Mouse (Mus musculus): ENCODE results near the gene Zfp763. TPM values are rescaled to one million over a fixed set of nuclear protein-coding genes. Genes with fewer than 3 reads are reported as not detected.
"Not testable (repeated sequence)": the region's sequence is repeated elsewhere in the genome, so short reads cannot be mapped to it uniquely, and the experiment has no call there.

Gene Zfp763
- polyA plus RNA-seq (2014; fragmentation: Nextera tagmentation; extraction: Ambion mirVana): 22.9 and 25.9 TPM in 2 replicates

GRCm38 (mm10) chr17:33032900-33033891 is at the start of gene Zfp763:
TSS of gene Zfp763 (minus strand) at chr17:33033402.
- no peaks in the 10 kb centered on the region for H3K9me3 ChIP-seq (ENCODE audit: control insufficient read depth, low read length)
- H3K9ac ChIP-seq (ENCODE audit: low read length): peak within 1 kb of the TSS; percentile 79
- H3K36me3 ChIP-seq (ENCODE audit: control insufficient read depth, insufficient read depth, low read length): no peaks in the 10 kb centered on the region
- H3K27ac ChIP-seq (ENCODE audit: low read depth, low read length): peak within 1 kb of the TSS; percentile 74; the same call in 1 of the 2 replicates
- peaks cover 2% of the 10 kb centered on the region; the same call in 1 of the 2 replicates for H3K4me1 ChIP-seq (ENCODE audit: control insufficient read depth, insufficient read depth, low read length)
- H3K4me2 ChIP-seq (ENCODE audit: low read depth): peak within 1 kb of the TSS; percentile 49
- no peaks in the 10 kb centered on the region for H3K27me3 ChIP-seq (ENCODE audit: control insufficient read depth, insufficient read depth, low read length)
- ATAC-seq (ENCODE audit: insufficient read depth, low FRiP score, low TSS enrichment): peak; percentile 99
- 4% methylated on average over 27 of the region's 27 CpGs for WGBS
- DNase-seq (ENCODE audit: low spot score): peak; percentile 87
- H3K4me3 ChIP-seq (ENCODE audit: low read depth, low read length): peak within 1 kb of the TSS; percentile 79

- Histone ChIP-seq H3K9ac (ENCODE audit: low read length) (no peak within 1 kb of the TSS), H3K4me1 (ENCODE audit: control insufficient read depth, insufficient read depth, low read length) (no peaks in the 10 kb centered on the region), H3K36me3 (ENCODE audit: control insufficient read depth, insufficient read depth, low read length) (no peaks in the 10 kb centered on the region), H3K9me3 (ENCODE audit: control insufficient read depth, low read length) (no peaks in the 10 kb centered on the region), H3K27ac (ENCODE audit: low read depth, low read length) (no peak within 1 kb of the TSS), H3K27me3 (ENCODE audit: control insufficient read depth, insufficient read depth, low read length) (no peaks in the 10 kb centered on the region), H3K4me2 (ENCODE audit: low read depth) (no peak within 1 kb of the TSS), H3K4me3 (ENCODE audit: low read depth, low read length) (no peak within 1 kb of the TSS)
- ATAC-seq (ENCODE audit: insufficient read depth, low FRiP score, low TSS enrichment) (no peak), DNase-seq (ENCODE audit: low spot score) (no peak)
- 68% methylated on average over 1 of the region's 1 CpGs for WGBS
These were observed 34.8 kb upstream of the Zfp763 start, which contains the start of gene 4921501E09Rik for GRCm38 (mm10) chr17:33067958-33068357. TSS of gene 4921501E09Rik (minus strand) at chr17:33068058.

GRCm38 (mm10) chr17:33063001-33063400 is 29.8 kb upstream of the Zfp763 start:
- H3K4me2 ChIP-seq (ENCODE audit: low read depth): no peak overlapping the region
- DNase-seq (ENCODE audit: low spot score): no peak
- H3K9me3 ChIP-seq (ENCODE audit: control insufficient read depth, low read length): no peaks in the 10 kb centered on the region
- H3K9ac ChIP-seq (ENCODE audit: low read length): no peak overlapping the region
- 4% methylated on average over 1 of the region's 1 CpGs for WGBS
- H3K4me1 ChIP-seq (ENCODE audit: control insufficient read depth, insufficient read depth, low read length): no peaks in the 10 kb centered on the region
- H3K4me3 ChIP-seq (ENCODE audit: low read depth, low read length): no peak overlapping the region
- no peak for ATAC-seq (ENCODE audit: insufficient read depth, low FRiP score, low TSS enrichment)
- H3K36me3 ChIP-seq (ENCODE audit: control insufficient read depth, insufficient read depth, low read length): no peaks in the 10 kb centered on the region
- H3K27me3 ChIP-seq (ENCODE audit: control insufficient read depth, insufficient read depth, low read length): no peaks in the 10 kb centered on the region
- H3K27ac ChIP-seq (ENCODE audit: low read depth, low read length): no peak overlapping the region

- H3K27ac ChIP-seq (ENCODE audit: low read depth, low read length): no peak overlapping the region
- ATAC-seq (ENCODE audit: insufficient read depth, low FRiP score, low TSS enrichment) (no peak), DNase-seq (ENCODE audit: low spot score) (no peak)
- no peak overlapping the region for H3K9ac ChIP-seq (ENCODE audit: low read length)
- no peaks in the 10 kb centered on the region for H3K9me3 ChIP-seq (ENCODE audit: control insufficient read depth, low read length)
- H3K4me2 ChIP-seq (ENCODE audit: low read depth): no peak overlapping the region
- no peaks in the 10 kb centered on the region for H3K36me3 ChIP-seq (ENCODE audit: control insufficient read depth, insufficient read depth, low read length)
- 4% methylated on average over 1 of the region's 1 CpGs for WGBS
- H3K4me3 ChIP-seq (ENCODE audit: low read depth, low read length): no peak overlapping the region
- no peaks in the 10 kb centered on the region for H3K27me3 ChIP-seq (ENCODE audit: control insufficient read depth, insufficient read depth, low read length)
- no peaks in the 10 kb centered on the region for H3K4me1 ChIP-seq (ENCODE audit: control insufficient read depth, insufficient read depth, low read length)
These were observed 25.6 kb upstream of the Zfp763 start for GRCm38 (mm10) chr17:33058791-33059190.

- no peaks in the 10 kb centered on the region for H3K27me3 ChIP-seq (ENCODE audit: control insufficient read depth, insufficient read depth, low read length)
- no peaks in the 10 kb centered on the region for H3K36me3 ChIP-seq (ENCODE audit: control insufficient read depth, insufficient read depth, low read length)
- peak overlapping the region; percentile 49 for H3K4me2 ChIP-seq (ENCODE audit: low read depth)
- H3K9ac ChIP-seq (ENCODE audit: low read length): peak overlapping the region; percentile 79
- peak overlapping the region; percentile 79 for H3K4me3 ChIP-seq (ENCODE audit: low read depth, low read length)
- 17% methylated on average over 10 of the region's 10 CpGs for WGBS
- H3K4me1 ChIP-seq (ENCODE audit: control insufficient read depth, insufficient read depth, low read length): peaks cover 2% of the 10 kb centered on the region; the same call in 1 of the 2 replicates
- H3K9me3 ChIP-seq (ENCODE audit: control insufficient read depth, low read length): no peaks in the 10 kb centered on the region
- ATAC-seq (ENCODE audit: insufficient read depth, low FRiP score, low TSS enrichment) (no peak), DNase-seq (ENCODE audit: low spot score) (no peak)
- H3K27ac ChIP-seq (ENCODE audit: low read depth, low read length): no peak overlapping the region
These were observed 826 bp downstream of the Zfp763 start for GRCm38 (mm10) chr17:33032376-33032775.

GRCm38 (mm10) chr17:33020434-33020833 is 12.8 kb downstream of the Zfp763 start:
- not testable (repeated sequence) for H3K4me1 ChIP-seq (ENCODE audit: control insufficient read depth, insufficient read depth, low read length); H3K27ac ChIP-seq (ENCODE audit: low read depth, low read length); H3K4me2 ChIP-seq (ENCODE audit: low read depth); DNase-seq (ENCODE audit: low spot score); H3K9ac ChIP-seq (ENCODE audit: low read length); ATAC-seq (ENCODE audit: insufficient read depth, low FRiP score, low TSS enrichment); H3K4me3 ChIP-seq (ENCODE audit: low read depth, low read length); H3K27me3 ChIP-seq (ENCODE audit: control insufficient read depth, insufficient read depth, low read length)
- peaks cover 42% of the 10 kb centered on the region for H3K9me3 ChIP-seq (ENCODE audit: control insufficient read depth, low read length)
- peaks cover 46% of the 10 kb centered on the region for H3K36me3 ChIP-seq (ENCODE audit: control insufficient read depth, insufficient read depth, low read length)

- Histone ChIP-seq H3K4me1 (ENCODE audit: control insufficient read depth, insufficient read depth, low read length) (no peaks in the 10 kb centered on the region), H3K4me3 (ENCODE audit: low read depth, low read length) (no peak overlapping the region), H3K36me3 (ENCODE audit: control insufficient read depth, insufficient read depth, low read length) (peaks cover 13% of the 10 kb centered on the region), H3K27me3 (ENCODE audit: control insufficient read depth, insufficient read depth, low read length) (no peaks in the 10 kb centered on the region), H3K27ac (ENCODE audit: low read depth, low read length) (no peak overlapping the region), H3K9me3 (ENCODE audit: control insufficient read depth, low read length) (no peaks in the 10 kb centered on the region), H3K4me2 (ENCODE audit: low read depth) (no peak overlapping the region), H3K9ac (ENCODE audit: low read length) (no peak overlapping the region)
- DNase-seq (ENCODE audit: low spot score): no peak
- ATAC-seq (ENCODE audit: insufficient read depth, low FRiP score, low TSS enrichment): no peak
- WGBS: 58% methylated on average over 9 of the region's 9 CpGs
These were observed 24.9 kb downstream of the Zfp763 start for GRCm38 (mm10) chr17:33008337-33008736.

- no peak for DNase-seq (ENCODE audit: low spot score)
- Histone ChIP-seq H3K9ac (ENCODE audit: low read length) (no peak overlapping the region), H3K9me3 (ENCODE audit: control insufficient read depth, low read length) (no peaks in the 10 kb centered on the region), H3K27ac (ENCODE audit: low read depth, low read length) (no peak overlapping the region), H3K27me3 (ENCODE audit: control insufficient read depth, insufficient read depth, low read length) (no peaks in the 10 kb centered on the region), H3K4me2 (ENCODE audit: low read depth) (no peak overlapping the region), H3K36me3 (ENCODE audit: control insufficient read depth, insufficient read depth, low read length) (peaks cover 14% of the 10 kb centered on the region), H3K4me3 (ENCODE audit: low read depth, low read length) (no peak overlapping the region), H3K4me1 (ENCODE audit: control insufficient read depth, insufficient read depth, low read length) (peaks cover 2% of the 10 kb centered on the region; the same call in 1 of the 2 replicates)
- 87% methylated on average over 2 of the region's 2 CpGs for WGBS
- no peak for ATAC-seq (ENCODE audit: insufficient read depth, low FRiP score, low TSS enrichment)
These were observed 34.7 kb downstream of the Zfp763 start for GRCm38 (mm10) chr17:32998492-32998891.
